Mouse (Mus musculus): ENCODE data around the gene Aqp1. TPM values are rescaled to one million over a fixed set of nuclear protein-coding genes. Genes with fewer than 3 reads are reported as not detected.

The Aqp1 gene
- polyA plus RNA-seq, 1 experiment from 2014 or later = 3.7 TPM

DNA sequence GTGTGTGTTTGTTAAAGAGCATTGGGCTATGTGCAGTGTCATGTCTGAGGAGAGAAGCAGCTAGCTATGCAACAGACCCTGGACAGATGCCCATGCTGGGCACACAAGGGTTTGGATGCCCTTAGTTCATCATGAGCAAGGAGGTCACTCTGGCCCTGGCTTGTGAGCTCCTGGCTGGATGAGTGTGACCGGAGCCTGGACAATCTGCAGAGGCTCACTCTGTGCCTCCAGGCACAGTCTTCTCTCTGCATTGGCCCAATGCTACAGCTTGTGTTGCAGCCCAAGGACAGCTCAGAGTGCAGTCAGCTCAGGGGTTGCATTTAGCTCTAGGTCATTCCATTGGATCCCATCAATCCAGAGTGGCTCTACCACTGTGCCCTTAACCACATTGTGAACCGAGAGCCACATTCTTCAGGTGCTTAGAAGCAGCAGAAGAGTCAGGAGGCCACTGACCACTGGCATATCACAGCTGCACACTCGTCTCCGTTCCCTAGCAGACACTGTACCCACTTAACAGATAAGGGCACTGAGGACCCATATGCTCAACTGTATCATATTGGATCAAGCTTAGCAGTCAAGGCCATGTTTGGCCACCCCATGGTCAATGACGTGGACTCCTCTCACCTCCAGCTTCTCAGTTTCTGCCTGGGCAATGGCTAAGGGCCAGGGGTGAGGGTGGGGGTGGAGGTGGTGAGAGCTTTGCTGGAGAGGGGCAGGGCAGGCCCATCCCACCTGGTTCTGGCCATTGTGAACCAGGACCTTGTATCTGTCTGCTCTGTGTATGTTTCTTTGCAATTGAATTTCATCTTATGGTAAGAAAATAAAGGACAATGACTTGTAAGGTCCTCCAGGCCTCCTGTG lies 11.7 kb downstream of the Aqp1 start:
- ATAC-seq (replicated peaks; ENCODE audit: insufficient number of reproducible peaks, low FRiP score, low TSS enrichment) = no peak
- no peaks in the 10 kb centered on the region for H3K9me3 ChIP-seq (replicated peaks; ENCODE audit: control insufficient read depth, low read length)

GRCm38 (mm10) chr6:55349231-55349630 lies 13.0 kb downstream of the Aqp1 start:
- Histone ChIP-seq H3K36me3 (ENCODE audit: control insufficient read depth, insufficient read depth, low read length) (no peaks in the 10 kb centered on the region), H3K27me3 (ENCODE audit: control insufficient read depth, insufficient read depth, low read length) (no peaks in the 10 kb centered on the region), H3K27ac (ENCODE audit: low read depth, low read length) (no peak overlapping the region), H3K9me3 (replicated peaks; ENCODE audit: control insufficient read depth, low read length) (no peaks in the 10 kb centered on the region), H3K4me3 (ENCODE audit: low read depth, low read length) (no peak overlapping the region), H3K9ac (ENCODE audit: low read depth, low read length) (no peak overlapping the region), H3K4me2 (no peak overlapping the region), H3K4me1 (ENCODE audit: control insufficient read depth, insufficient read depth, low read length) (0 out of 2 replicates have a peak, but pooled peaks cover 3% of the 10 kb centered on the region)
- no peak for ATAC-seq (replicated peaks; ENCODE audit: insufficient number of reproducible peaks, low FRiP score, low TSS enrichment)
- WGBS (ENCODE audit: insufficient replicate concordance) = 74% methylated on average over 4 of the region's 4 CpGs

More for the DNA sequence above, 11.7 kb downstream of the Aqp1 start:
- Histone ChIP-seq H3K4me3 (ENCODE audit: low read depth, low read length) (no peak overlapping the region), H3K27me3 (ENCODE audit: control insufficient read depth, insufficient read depth, low read length) (peaks cover 3% of the 10 kb centered on the region; the same call in 1 of the 2 replicates), H3K9ac (ENCODE audit: low read depth, low read length) (no peak overlapping the region), H3K4me1 (ENCODE audit: control insufficient read depth, insufficient read depth, low read length) (0 out of 2 replicates have a peak, but pooled peaks cover 5% of the 10 kb centered on the region), H3K4me2 (no peak overlapping the region), H3K36me3 (ENCODE audit: control insufficient read depth, insufficient read depth, low read length) (no peaks in the 10 kb centered on the region), H3K27ac (ENCODE audit: low read depth, low read length) (no peak overlapping the region)
- 70% methylated on average over 5 of the region's 5 CpGs for WGBS (ENCODE audit: insufficient replicate concordance)

DNA sequence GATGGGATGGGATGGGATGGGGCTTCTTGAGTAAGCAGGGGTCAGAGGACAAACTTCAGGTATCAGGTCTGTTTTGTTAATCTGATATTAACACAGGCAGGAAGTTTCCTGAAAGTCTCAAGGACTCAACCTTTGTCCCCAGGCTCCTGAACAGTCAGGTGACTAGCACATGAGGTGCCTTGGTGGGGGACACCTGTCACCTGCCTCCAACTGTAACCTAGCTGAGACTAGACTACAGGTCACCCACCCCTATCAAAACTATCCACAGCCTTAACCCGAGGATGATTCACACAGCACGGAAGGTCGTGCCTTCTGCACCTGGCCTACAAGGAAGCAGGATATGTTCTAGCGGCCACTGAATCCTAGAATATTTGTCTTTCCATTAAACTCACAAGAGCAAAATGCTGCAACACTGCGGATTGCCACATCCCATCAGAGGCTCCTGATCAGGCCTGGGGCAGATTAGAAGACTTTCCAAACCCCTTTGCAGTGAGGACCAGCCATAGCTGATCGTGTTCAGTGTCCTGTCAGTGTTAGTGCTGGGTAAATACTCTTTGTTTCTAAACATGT lies 14.2 kb downstream of the Aqp1 start:
- Histone ChIP-seq H3K27ac (ENCODE audit: low read depth, low read length) (no peak overlapping the region), H3K4me1 (ENCODE audit: control insufficient read depth, insufficient read depth, low read length) (no peaks in the 10 kb centered on the region), H3K4me3 (ENCODE audit: low read depth, low read length) (no peak overlapping the region), H3K9ac (ENCODE audit: low read depth, low read length) (no peak overlapping the region), H3K27me3 (ENCODE audit: control insufficient read depth, insufficient read depth, low read length) (peaks cover 4% of the 10 kb centered on the region; the same call in 1 of the 2 replicates), H3K4me2 (no peak overlapping the region), H3K9me3 (replicated peaks; ENCODE audit: control insufficient read depth, low read length) (no peaks in the 10 kb centered on the region), H3K36me3 (ENCODE audit: control insufficient read depth, insufficient read depth, low read length) (no peaks in the 10 kb centered on the region)
- 80% methylated on average over 6 of the region's 6 CpGs for WGBS (ENCODE audit: insufficient replicate concordance)
- no peak for ATAC-seq (replicated peaks; ENCODE audit: insufficient number of reproducible peaks, low FRiP score, low TSS enrichment)

DNA sequence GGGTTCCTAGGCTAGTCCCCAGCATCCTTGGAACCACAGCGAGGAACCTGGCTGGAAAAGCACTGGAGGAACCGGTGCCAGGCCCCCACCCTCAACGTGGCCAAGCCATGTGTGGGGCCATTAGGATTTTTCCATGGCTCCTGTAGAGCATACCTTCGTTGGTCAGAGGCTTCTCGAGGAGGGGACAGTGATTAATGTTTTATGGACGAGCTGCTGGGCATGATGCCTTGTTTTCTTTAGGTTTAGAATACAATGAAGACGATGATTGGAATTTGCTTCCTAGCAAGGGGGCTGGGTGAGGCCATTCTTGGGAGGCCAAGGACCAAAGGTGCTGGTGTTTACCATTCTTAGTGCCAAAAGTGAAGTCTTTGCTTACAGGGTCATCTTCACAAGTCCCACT lies 15.5 kb downstream of the Aqp1 start:
- no peak overlapping the region for H3K9ac ChIP-seq (ENCODE audit: low read depth, low read length)
- WGBS (ENCODE audit: insufficient replicate concordance) = 71% methylated on average over 7 of the region's 7 CpGs
- no peaks in the 10 kb centered on the region for H3K4me1 ChIP-seq (ENCODE audit: control insufficient read depth, insufficient read depth, low read length)
- H3K4me3 ChIP-seq (ENCODE audit: low read depth, low read length) = no peak overlapping the region
- no peak overlapping the region for H3K27ac ChIP-seq (ENCODE audit: low read depth, low read length)
- no peak for ATAC-seq (replicated peaks; ENCODE audit: insufficient number of reproducible peaks, low FRiP score, low TSS enrichment)
- H3K27me3 ChIP-seq (ENCODE audit: control insufficient read depth, insufficient read depth, low read length) = peaks cover 4% of the 10 kb centered on the region; the same call in 1 of the 2 replicates
- no peak overlapping the region for H3K4me2 ChIP-seq
- H3K9me3 ChIP-seq (replicated peaks; ENCODE audit: control insufficient read depth, low read length) = no peaks in the 10 kb centered on the region
- no peaks in the 10 kb centered on the region for H3K36me3 ChIP-seq (ENCODE audit: control insufficient read depth, insufficient read depth, low read length)

DNA sequence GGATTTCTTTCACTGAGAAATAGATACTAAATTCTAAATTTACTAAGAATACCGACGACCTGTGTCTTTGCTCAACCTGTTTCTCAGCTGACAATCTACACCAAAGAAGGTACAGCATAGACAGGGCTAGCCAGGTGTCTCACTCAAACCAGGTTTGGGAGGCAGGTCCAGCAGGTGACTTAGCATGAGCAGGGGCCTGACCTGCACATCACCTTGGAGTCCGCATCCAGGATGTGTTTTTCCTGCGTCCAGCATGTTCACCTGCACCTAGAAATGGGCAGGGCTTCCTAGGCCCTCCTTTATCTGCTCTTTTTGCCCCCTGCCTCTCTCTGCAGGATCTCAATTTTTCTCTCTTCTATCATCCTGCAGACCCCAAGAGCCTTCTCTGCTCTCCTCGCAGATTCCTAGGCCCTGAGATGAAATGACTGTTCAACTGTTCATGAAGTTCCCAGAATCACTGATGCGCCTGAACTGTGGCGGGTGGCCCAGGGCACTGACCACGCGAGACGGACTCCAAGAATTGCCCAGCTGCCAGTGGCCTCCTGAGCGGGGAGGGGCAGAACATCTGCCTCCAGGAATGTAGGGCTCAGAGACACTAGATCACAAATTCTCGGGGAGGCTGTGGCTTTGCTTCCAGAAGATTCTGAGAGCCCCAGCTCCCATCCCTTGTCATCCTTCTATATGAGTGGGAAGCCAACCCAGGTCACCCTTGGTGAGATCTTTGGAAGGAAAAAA lies 17.6 kb downstream of the Aqp1 start:
- no peak overlapping the region for H3K27ac ChIP-seq (ENCODE audit: low read depth, low read length)
- no peaks in the 10 kb centered on the region for H3K4me1 ChIP-seq (ENCODE audit: control insufficient read depth, insufficient read depth, low read length)
- H3K4me3 ChIP-seq (ENCODE audit: low read depth, low read length) = no peak overlapping the region
- H3K4me2 ChIP-seq = no peak overlapping the region
- no peak for ATAC-seq (replicated peaks; ENCODE audit: insufficient number of reproducible peaks, low FRiP score, low TSS enrichment)
- whole genome bisulfite sequencing (ENCODE audit: insufficient replicate concordance) = 74% methylated on average over 12 of the region's 12 CpGs
- H3K27me3 ChIP-seq (ENCODE audit: control insufficient read depth, insufficient read depth, low read length) = peaks cover 4% of the 10 kb centered on the region; the same call in 1 of the 2 replicates
- H3K36me3 ChIP-seq (ENCODE audit: control insufficient read depth, insufficient read depth, low read length) = no peaks in the 10 kb centered on the region
- H3K9me3 ChIP-seq (replicated peaks; ENCODE audit: control insufficient read depth, low read length) = no peaks in the 10 kb centered on the region
- H3K9ac ChIP-seq (ENCODE audit: low read depth, low read length) = no peak overlapping the region

DNA sequence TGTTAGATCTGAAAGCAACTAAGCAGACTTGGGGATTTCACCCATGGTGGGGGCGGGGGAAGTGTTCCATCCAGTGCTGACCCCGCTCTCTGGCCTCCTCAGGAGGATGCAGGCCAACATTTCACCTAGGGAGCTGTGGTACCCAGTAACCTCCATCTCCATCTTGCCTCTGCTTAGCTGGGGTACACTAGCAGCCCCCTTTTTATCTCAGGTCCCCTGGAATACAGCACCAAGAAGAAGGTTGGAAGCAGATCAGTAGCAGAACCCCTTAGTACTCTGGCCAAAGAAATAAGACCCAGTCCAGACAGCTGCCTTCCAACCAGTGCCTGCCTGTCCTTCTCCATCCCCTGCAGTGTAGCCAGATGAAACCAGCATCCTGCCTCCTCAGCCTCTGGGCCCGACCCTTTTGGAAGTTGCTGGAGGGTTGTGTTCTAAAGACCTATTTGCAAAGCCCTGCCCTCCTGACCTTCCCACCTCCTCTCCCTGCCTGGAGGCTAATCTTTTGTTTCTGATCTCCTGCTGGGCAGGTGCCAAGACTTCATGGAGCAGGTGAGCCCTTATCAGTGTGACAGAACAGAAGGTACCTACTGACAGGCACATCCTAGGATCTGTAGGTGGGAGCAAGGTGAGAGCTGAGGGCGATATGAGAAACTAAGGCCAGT lies 18.4 kb downstream of the Aqp1 start:
- Histone ChIP-seq H3K27me3 (ENCODE audit: control insufficient read depth, insufficient read depth, low read length) (peaks cover 4% of the 10 kb centered on the region; the same call in 1 of the 2 replicates), H3K4me3 (ENCODE audit: low read depth, low read length) (no peak overlapping the region), H3K4me1 (ENCODE audit: control insufficient read depth, insufficient read depth, low read length) (no peaks in the 10 kb centered on the region), H3K27ac (ENCODE audit: low read depth, low read length) (no peak overlapping the region), H3K36me3 (ENCODE audit: control insufficient read depth, insufficient read depth, low read length) (no peaks in the 10 kb centered on the region), H3K9me3 (replicated peaks; ENCODE audit: control insufficient read depth, low read length) (no peaks in the 10 kb centered on the region), H3K9ac (ENCODE audit: low read depth, low read length) (no peak overlapping the region), H3K4me2 (no peak overlapping the region)
- 68% methylated on average over 4 of the region's 4 CpGs for WGBS (ENCODE audit: insufficient replicate concordance)
- no peak for ATAC-seq (replicated peaks; ENCODE audit: insufficient number of reproducible peaks, low FRiP score, low TSS enrichment)

- Histone ChIP-seq H3K27ac (ENCODE audit: low read depth, low read length) (no peak overlapping the region), H3K4me1 (ENCODE audit: control insufficient read depth, insufficient read depth, low read length) (no peaks in the 10 kb centered on the region), H3K9ac (ENCODE audit: low read depth, low read length) (no peak overlapping the region), H3K4me2 (no peak overlapping the region), H3K36me3 (ENCODE audit: control insufficient read depth, insufficient read depth, low read length) (no peaks in the 10 kb centered on the region), H3K9me3 (replicated peaks; ENCODE audit: control insufficient read depth, low read length) (no peaks in the 10 kb centered on the region), H3K4me3 (ENCODE audit: low read depth, low read length) (no peak overlapping the region), H3K27me3 (ENCODE audit: control insufficient read depth, insufficient read depth, low read length) (peaks cover 4% of the 10 kb centered on the region)
- WGBS (ENCODE audit: insufficient replicate concordance) = 70% methylated on average over 7 of the region's 7 CpGs
- no peak for ATAC-seq (replicated peaks; ENCODE audit: insufficient number of reproducible peaks, low FRiP score, low TSS enrichment)
Measured at GRCm38 (mm10) chr6:55355575-55355974, 19.3 kb downstream of the Aqp1 start.

DNA sequence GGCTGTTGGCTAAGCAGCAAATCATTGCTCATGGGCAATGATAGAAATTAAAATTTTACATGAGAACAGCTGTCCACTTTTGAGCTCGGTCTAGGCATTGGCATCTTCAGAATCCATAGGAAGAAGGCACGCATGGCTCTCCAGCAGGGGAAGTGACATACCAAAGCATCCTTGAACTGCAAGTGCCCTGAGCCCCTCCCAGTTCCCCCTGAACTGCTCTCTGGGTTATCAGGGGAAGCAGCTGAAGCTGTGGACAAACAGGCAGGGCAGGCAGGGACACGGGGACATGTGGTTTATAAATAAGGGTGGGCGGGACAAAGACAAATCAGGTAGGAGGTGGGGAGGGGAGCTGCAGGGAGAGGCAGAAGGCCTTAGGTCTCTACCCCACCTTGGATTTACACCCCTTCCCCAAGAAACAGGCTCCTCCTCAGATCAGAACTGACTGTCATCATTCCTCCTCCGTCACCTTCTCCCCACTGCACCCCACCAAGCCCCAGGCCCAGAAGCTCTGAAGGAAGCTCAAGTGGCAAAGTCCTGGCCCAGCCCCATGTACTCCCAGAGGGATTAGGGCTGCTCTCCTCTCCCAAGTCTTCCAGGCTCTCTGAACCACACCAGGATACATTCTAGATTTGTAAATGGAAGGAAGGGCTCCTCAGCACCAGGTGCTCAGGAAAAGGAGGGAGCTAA lies 19.9 kb downstream of the Aqp1 start:
- Histone ChIP-seq H3K4me1 (ENCODE audit: control insufficient read depth, insufficient read depth, low read length) (no peaks in the 10 kb centered on the region), H3K27me3 (ENCODE audit: control insufficient read depth, insufficient read depth, low read length) (peaks cover 4% of the 10 kb centered on the region), H3K4me3 (ENCODE audit: low read depth, low read length) (no peak overlapping the region), H3K27ac (ENCODE audit: low read depth, low read length) (no peak overlapping the region), H3K4me2 (no peak overlapping the region), H3K9ac (ENCODE audit: low read depth, low read length) (no peak overlapping the region), H3K36me3 (ENCODE audit: control insufficient read depth, insufficient read depth, low read length) (no peaks in the 10 kb centered on the region), H3K9me3 (replicated peaks; ENCODE audit: control insufficient read depth, low read length) (no peaks in the 10 kb centered on the region)
- 25% methylated on average over 5 of the region's 5 CpGs for WGBS (ENCODE audit: insufficient replicate concordance)
- no peak for ATAC-seq (replicated peaks; ENCODE audit: insufficient number of reproducible peaks, low FRiP score, low TSS enrichment)

Data from heart, embryonic 11.5 days (tissue).